Mouse (Mus musculus) neural tube, embryonic 14.5 days (tissue): Measurements from ENCODE around the gene Frem2. TPM values are rescaled to one million over a fixed set of nuclear protein-coding genes. Genes with fewer than 3 reads are reported as not detected.

Experiments used
- ATAC-seq: fragments of 200-750 bp; cut with Nextera tagmentation; 2 replicates; pipeline ENCODE4 v1.8.0; 2017; ENCODE audit warnings: low read depth, mild to moderate bottlenecking, moderate TSS enrichment, moderate library complexity
- H3K27ac ChIP-seq: fragments of 300-500 bp; sonication (generic); 2 replicates; pipeline ENCODE4 v1.5.1; 2014; ENCODE audit warnings: low read depth, mild to moderate bottlenecking, control low read depth, low read length, moderate library complexity, mixed read lengths
- H3K27me3 ChIP-seq: fragments of 300-500 bp; sonication (generic); 2 replicates; pipeline ENCODE4 v1.6.1; 2014; ENCODE audit warnings: low read length; ENCODE audit not compliant: control insufficient read depth, insufficient read depth
- H3K36me3 ChIP-seq: fragments of 300-500 bp; sonication (generic); 2 replicates; pipeline ENCODE4 v1.6.1; 2014; ENCODE audit warnings: low read length, mixed read lengths; ENCODE audit not compliant: control insufficient read depth, insufficient read depth
- H3K4me1 ChIP-seq: fragments of 300-500 bp; sonication (generic); 2 replicates; pipeline ENCODE4 v1.6.1; 2014; ENCODE audit warnings: low read length; ENCODE audit not compliant: control insufficient read depth, insufficient read depth
- H3K4me2 ChIP-seq: fragments of 300-500 bp; sonication (generic); 2 replicates; pipeline ENCODE4 v1.6.1; 2014; ENCODE audit warnings: mild to moderate bottlenecking, low read depth, low read length, control low read depth
- H3K4me3 ChIP-seq: fragments of 300-500 bp; sonication (generic); 2 replicates; pipeline ENCODE4 v1.5.1; 2014; ENCODE audit warnings: low read depth, low read length, control low read depth, mixed read lengths
- H3K9ac ChIP-seq: fragments of 300-500 bp; sonication (generic); replicated peaks from 2 replicates; pipeline ENCODE4 v1.6.1; 2014; ENCODE audit warnings: low read depth, mild to moderate bottlenecking, control low read depth, low read length, mixed read lengths
- H3K9me3 ChIP-seq: fragments of 300-500 bp; sonication (generic); 2 replicates; pipeline ENCODE4 v1.6.1; 2016; ENCODE audit warnings: low read length; ENCODE audit not compliant: control insufficient read depth
- WGBS: fragments of 180-500 bp; shearing (Covaris S2); extraction: QIAGEN DNeasy Blood & Tissue Kit; methylation state at CpG from one replicate; pipeline ENCODE4 v1.1.7; 2014; 5-methylcytosine and 5-hydroxymethylcytosine counted together
- polyA plus RNA-seq: library from polyadenylated mRNA; unstranded; fragments of >200 nt; fragmentation: Nextera tagmentation; extraction: Ambion mirVana; gene quantifications from 2 replicates; pipeline ENCODE4 v1.2.1, GENCODE M21; 2014

The Frem2 gene
- polyA plus RNA-seq, 1 experiment from 2014 or later, result 1.6 TPM

GRCm38 (mm10) chr3:53669736-53670135 is 12.6 kb upstream of the Frem2 start:
- no peaks in the 10 kb centered on the region for H3K27me3 ChIP-seq
- WGBS, result 79% methylated on average over 2 of the region's 2 CpGs
- no peak overlapping the region for H3K27ac ChIP-seq
- H3K9me3 ChIP-seq, result no peaks in the 10 kb centered on the region
- no peaks in the 10 kb centered on the region for H3K36me3 ChIP-seq
- no peaks in the 10 kb centered on the region for H3K4me1 ChIP-seq
- ATAC-seq, result no peak
- H3K4me3 ChIP-seq, result no peak overlapping the region
- H3K9ac ChIP-seq, result no peak overlapping the region
- no peak overlapping the region for H3K4me2 ChIP-seq

- peaks cover 14% of the 10 kb centered on the region for H3K27me3 ChIP-seq
- H3K36me3 ChIP-seq, result no peaks in the 10 kb centered on the region
- peak overlapping the region; percentile 100 for H3K4me2 ChIP-seq
- no peak for ATAC-seq
- H3K9ac ChIP-seq, result no peak overlapping the region
- WGBS, result under 1% methylated on average over 21 of the region's 21 CpGs
- no peak overlapping the region for H3K27ac ChIP-seq
- H3K4me1 ChIP-seq, result peaks cover 18% of the 10 kb centered on the region
- no peaks in the 10 kb centered on the region for H3K9me3 ChIP-seq
- peak overlapping the region; percentile 52 for H3K4me3 ChIP-seq
Observed at GRCm38 (mm10) chr3:53657744-53658534, 784 bp upstream of the Frem2 start.

DNA sequence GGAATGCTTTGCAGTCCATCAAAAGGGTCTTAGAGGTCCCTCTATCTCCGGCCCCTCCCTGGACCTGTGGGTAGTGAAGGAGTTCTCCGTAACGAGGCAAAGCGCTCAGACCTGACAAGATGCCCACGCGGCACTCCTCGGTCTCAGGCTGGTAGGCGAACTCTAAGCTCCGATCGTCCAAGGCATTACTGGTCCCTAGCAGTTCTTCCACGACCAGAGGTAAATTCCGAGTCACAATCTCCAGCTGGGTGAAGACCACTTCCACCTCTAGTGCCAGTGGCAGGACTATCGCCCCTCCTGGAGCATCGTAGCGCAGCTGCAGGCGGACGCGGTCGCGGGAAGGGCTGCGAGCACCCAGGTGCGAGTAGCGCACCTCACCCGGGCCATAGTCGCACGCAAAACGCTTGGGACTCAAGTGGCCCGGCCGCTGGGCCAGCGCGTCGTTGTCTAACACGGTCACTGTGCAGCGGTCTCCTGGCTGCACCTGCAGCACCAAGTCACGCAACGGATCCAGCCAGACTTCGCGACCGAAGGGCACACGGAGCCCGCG is 752 bp downstream of the Frem2 start:
- H3K4me3 ChIP-seq, result peak overlapping the region; percentile 52
- peak; percentile 62 for ATAC-seq
- peaks cover 18% of the 10 kb centered on the region for H3K4me1 ChIP-seq
- peak overlapping the region; percentile 100 for H3K4me2 ChIP-seq
- H3K9me3 ChIP-seq, result no peaks in the 10 kb centered on the region
- H3K27ac ChIP-seq, result no peak overlapping the region
- under 1% methylated on average over 42 of the region's 42 CpGs for WGBS
- peaks cover 14% of the 10 kb centered on the region for H3K27me3 ChIP-seq
- no peaks in the 10 kb centered on the region for H3K36me3 ChIP-seq
- peak overlapping the region; percentile 59 for H3K9ac ChIP-seq

- peaks cover 18% of the 10 kb centered on the region for H3K4me1 ChIP-seq
- H3K9me3 ChIP-seq, result no peaks in the 10 kb centered on the region
- H3K27ac ChIP-seq, result no peak overlapping the region
- no peaks in the 10 kb centered on the region for H3K36me3 ChIP-seq
- H3K4me2 ChIP-seq, result no peak overlapping the region
- H3K27me3 ChIP-seq, result peaks cover 14% of the 10 kb centered on the region
- H3K9ac ChIP-seq, result no peak overlapping the region
- no peak overlapping the region for H3K4me3 ChIP-seq
- WGBS, result 87% methylated on average over 13 of the region's 13 CpGs
- no peak for ATAC-seq
Observed at GRCm38 (mm10) chr3:53655343-53655742, 1.8 kb downstream of the Frem2 start.

DNA sequence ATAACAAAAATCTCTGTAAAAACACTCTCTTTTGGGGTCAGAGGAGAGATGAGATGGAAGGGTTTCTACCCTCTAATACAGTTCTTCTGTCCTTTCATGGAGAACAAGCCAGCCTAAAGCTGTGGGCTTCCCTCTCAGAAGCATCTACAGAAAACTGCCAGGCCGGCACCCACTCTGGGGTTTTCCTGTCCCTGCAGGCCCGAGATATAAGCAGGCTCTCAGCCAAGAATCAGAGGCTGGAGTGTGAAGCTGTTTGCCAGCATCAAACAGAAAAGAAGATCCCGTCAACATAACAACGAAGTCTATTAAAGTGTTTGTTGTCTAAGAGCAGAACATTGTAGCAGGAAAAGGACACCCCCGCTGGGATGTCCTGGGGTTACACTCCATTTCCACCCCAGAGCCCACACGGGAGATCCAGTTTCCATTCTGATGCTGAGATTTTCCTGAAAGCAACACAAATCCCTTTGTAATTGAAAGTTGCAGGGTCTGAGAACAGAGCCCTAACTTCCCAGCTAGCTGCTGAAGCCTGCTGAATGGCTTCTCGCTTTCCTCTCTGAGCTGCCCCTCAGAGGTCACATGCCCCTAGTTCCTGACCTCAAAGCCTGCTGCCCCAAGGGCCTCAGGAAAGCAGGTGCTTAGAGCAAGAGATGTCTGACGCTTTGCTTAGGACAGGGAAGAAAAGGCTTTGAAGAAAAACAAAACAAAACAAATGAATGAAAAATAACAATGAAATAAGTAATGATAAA is 7.0 kb downstream of the Frem2 start:
- no peak for ATAC-seq

GRCm38 (mm10) chr3:53649425-53649824 is 7.7 kb downstream of the Frem2 start:
- Histone ChIP-seq H3K4me1 (no peaks in the 10 kb centered on the region), H3K9ac (no peak overlapping the region), H3K9me3 (no peaks in the 10 kb centered on the region), H3K36me3 (no peaks in the 10 kb centered on the region), H3K27ac (no peak overlapping the region), H3K4me2 (no peak overlapping the region), H3K27me3 (no peaks in the 10 kb centered on the region), H3K4me3 (no peak overlapping the region)
- 52% methylated on average over 4 of the region's 4 CpGs for WGBS
- no peak for ATAC-seq

More for the DNA sequence above, 7.0 kb downstream of the Frem2 start:
- Histone ChIP-seq H3K4me2 (no peak overlapping the region), H3K9ac (no peak overlapping the region), H3K27me3 (no peaks in the 10 kb centered on the region), H3K27ac (no peak overlapping the region), H3K4me3 (no peak overlapping the region), H3K36me3 (no peaks in the 10 kb centered on the region), H3K9me3 (no peaks in the 10 kb centered on the region), H3K4me1 (no peaks in the 10 kb centered on the region)
- WGBS, result 6% methylated on average over 8 of the region's 8 CpGs

DNA sequence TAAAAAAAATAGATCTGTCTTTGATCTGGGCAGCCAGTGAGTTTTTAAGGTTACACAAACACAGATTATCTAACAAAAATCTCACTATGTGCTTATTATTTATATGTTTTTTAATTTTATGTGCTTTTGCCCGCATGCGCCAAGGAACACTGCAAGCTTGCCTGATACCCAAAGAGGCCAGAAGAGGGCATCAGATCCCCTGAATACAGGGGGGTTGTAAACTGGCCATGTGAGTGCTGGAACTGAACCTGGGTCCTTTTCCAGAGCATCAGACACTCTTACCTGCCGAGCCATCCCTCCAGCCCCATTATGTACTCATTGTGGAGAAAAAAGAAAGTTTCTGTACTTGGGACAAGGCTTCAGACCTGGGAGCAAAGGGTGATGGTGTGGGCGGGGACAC is 8.3 kb downstream of the Frem2 start:
- H3K9me3 ChIP-seq, result no peaks in the 10 kb centered on the region
- no peak overlapping the region for H3K27ac ChIP-seq
- no peak overlapping the region for H3K4me3 ChIP-seq
- no peak overlapping the region for H3K9ac ChIP-seq
- no peaks in the 10 kb centered on the region for H3K36me3 ChIP-seq
- 85% methylated on average over 4 of the region's 4 CpGs for WGBS
- ATAC-seq, result no peak
- no peak overlapping the region for H3K4me2 ChIP-seq
- H3K4me1 ChIP-seq, result no peaks in the 10 kb centered on the region
- H3K27me3 ChIP-seq, result no peaks in the 10 kb centered on the region

DNA sequence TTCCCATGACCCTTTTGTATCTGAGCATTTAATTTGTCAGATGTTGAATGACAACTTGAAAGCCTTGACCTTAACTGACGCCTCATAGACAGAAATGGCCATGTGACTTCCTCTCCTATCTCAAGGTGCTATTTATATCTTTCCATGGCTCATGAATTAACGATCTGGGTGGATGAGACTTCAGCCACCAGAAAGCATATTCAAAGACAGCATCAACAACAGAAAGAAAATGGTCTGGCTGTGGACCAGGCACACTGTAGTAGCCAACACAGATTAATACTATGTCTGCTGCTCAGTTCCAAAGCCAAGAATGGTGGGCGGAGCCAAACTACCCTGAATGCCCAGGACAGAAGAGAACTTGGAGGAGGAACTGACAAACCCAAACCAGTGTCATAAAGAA is 21.2 kb downstream of the Frem2 start:
- Histone ChIP-seq H3K9me3 (no peaks in the 10 kb centered on the region), H3K27ac (no peak overlapping the region), H3K4me2 (no peak overlapping the region), H3K4me3 (no peak overlapping the region), H3K9ac (no peak overlapping the region), H3K36me3 (no peaks in the 10 kb centered on the region), H3K27me3 (no peaks in the 10 kb centered on the region), H3K4me1 (no peaks in the 10 kb centered on the region)
- 83% methylated on average over 3 of the region's 3 CpGs for WGBS
- no peak for ATAC-seq

DNA sequence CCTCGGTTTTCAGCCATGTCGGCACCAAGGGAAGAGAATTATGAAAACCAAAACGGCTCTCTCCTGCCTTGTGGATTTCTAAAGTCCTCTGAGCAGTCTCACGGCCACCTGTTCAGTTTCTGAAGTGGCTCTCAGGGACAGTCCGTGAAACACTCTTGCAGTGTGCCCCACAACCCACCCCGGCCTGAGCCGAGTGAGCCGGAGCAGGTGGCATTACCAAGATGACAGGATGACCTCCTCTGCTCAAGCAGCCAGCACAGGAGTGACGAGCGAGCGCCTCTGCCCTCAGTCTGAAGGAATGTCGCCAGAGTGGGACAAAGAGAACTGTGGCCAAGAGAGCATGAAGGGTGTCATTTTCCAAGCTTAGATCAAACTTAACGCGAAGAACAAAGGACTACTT is 26.0 kb downstream of the Frem2 start:
- 70% methylated on average over 14 of the region's 14 CpGs for WGBS
- Histone ChIP-seq H3K36me3 (no peaks in the 10 kb centered on the region), H3K4me2 (no peak overlapping the region), H3K9ac (no peak overlapping the region), H3K27me3 (no peaks in the 10 kb centered on the region), H3K4me1 (no peaks in the 10 kb centered on the region), H3K9me3 (no peaks in the 10 kb centered on the region), H3K4me3 (no peak overlapping the region), H3K27ac (no peak overlapping the region)
- ATAC-seq, result no peak
